Mouse (Mus musculus) right cerebral cortex, postnatal 10 days (tissue): ENCODE results near the gene Rin2.

Experiments
- DNase-seq, 2 experiments: peaks; one replicate each; pipeline ENCODE4 v3.0.0; 2021; ENCODE audit warnings: low spot score in 2 of 2

The Rin2 gene

GRCm38 (mm10) chr2:145859932-145860801, 185.2 kb downstream of the Rin2 start:
- peak; percentile 92 to 93 for DNase-seq

- no peak for DNase-seq
These were observed 186.4 kb downstream of the Rin2 start for GRCm38 (mm10) chr2:145861193-145862123.

- no peak for DNase-seq
These were observed 187.3 kb downstream of the Rin2 start for GRCm38 (mm10) chr2:145862206-145862817.

DNA sequence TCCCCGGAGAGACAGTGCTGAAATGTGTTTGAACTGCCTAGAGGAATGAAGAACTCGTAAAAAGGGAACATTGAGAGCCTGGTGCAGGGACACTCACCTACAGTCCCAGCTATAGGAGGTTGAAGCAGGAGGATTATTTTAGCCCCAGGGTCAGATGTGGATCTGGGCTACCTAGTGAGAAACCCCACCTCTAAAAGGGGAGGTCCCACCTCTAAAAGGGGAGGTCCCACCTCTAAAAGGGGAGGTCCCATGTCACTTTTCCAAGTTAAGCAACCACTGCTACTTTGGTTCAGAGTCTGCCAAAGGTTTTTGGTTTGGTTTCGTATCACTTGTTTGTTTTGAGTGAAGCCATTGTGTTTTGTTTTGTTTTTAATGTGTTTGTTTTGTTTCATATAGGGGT, 190.3 kb downstream of the Rin2 start:
- no peak for DNase-seq

- DNase-seq: no peak
These were observed 191.2 kb downstream of the Rin2 start for GRCm38 (mm10) chr2:145866238-145866637.

GRCm38 (mm10) chr2:145866695-145867449, 191.9 kb downstream of the Rin2 start:
- DNase-seq: peak; percentile 48 to 56

DNA sequence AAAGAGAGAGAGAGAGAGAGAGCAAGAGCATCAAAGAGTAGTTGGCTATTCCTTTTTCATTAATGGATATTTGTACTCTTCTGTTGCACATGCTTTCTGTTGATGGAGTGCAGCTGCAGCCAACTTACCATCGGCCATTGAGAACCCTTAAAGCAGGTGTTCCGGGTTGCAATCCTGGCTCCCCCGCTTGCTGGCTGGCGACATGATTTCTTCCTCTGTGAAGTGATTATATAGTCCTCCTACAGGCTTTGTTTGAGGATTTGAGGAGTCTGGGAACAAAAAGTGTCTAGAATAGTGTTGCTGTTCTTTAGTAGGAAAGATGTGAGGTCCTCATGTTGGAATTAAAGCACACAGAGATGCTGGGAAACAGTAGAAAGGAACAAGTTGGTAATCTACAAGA, 196.3 kb downstream of the Rin2 start:
- no peak for DNase-seq

DNA sequence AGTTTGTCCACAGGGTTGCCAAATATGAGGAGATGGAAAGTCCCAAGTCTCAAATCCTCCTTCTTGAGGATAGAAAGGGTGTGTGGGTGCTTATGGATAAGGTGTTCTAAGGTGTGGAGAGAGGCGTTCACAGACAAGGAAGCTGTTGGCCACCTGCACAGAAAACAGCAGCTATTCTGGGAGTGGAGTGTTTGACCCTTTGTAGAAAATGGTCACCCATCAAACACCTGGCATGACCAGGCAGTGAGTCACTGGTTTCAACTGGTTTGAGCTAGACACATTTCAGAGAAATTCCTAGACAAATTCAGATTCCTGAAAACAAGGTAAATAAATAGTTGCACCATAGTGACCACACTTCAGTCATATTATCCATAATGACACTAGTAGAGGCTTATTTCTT, 197.1 kb downstream of the Rin2 start:
- no peak for DNase-seq

DNA sequence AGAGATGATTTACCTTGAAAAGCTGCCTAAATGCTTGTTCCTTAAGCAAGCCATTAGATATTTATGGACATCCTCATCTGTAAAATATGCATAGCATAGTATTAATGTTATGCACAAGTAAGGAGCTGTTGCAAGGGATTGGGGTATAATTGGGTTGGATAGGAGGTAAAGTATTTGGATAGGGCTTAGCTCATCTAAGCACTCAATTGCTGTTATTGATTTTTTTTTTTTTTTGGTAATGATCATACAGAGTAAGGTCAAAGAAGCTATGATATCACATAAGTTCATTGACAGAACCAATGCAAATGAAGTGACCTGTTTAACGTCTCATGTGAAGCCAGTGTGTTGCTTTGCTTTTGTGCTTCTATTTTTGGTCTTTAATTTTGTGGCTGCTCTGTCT, 198.9 kb downstream of the Rin2 start:
- DNase-seq: no peak

DNA sequence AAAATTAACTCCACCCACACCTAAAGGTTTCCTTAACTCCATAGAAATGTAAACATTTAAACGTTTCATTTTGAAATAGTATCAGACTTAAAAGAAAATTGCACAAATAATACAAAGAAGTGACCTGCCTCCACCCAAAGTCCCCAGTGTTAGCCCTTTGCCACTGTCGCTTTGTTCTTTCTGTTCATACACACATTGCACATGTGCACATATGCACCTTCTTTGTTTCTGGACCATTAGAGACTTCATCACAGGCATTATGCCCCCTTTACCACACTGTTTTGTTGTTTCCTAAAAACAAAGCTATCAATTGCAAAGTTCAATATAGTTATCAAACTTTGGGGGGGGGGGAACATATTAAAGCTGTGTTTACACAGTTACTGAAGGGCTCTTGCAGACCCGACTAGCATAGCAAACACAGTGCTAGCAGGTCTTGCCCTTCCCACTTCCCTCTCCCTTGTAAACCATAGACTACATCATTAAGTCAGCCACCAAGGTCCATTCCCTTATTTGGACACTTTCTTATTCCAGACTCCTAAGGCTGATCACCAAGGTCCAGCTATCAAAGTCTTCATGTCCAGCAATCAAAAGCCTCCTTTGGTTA, 200.0 kb downstream of the Rin2 start:
- DNase-seq: no peak

DNA sequence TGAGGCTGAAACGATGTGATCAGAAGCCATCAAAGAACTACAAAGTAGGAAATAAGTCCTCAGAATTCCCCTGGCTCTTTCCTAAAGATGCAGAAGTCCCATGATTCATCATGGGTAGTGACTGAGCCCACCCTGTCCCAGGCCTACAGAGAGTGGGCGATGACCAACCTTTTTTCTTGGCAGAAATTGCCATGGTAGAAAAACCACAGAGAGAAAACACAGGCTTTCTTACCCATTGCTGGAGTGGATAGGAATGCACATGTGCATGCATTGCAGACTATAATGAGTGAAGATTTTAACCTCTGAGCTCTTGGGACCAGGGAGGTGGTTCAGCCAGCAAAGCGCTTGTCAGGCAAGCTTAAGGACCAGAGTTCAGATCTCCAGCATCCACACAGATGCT, 202.2 kb downstream of the Rin2 start:
- DNase-seq: no peak

DNA sequence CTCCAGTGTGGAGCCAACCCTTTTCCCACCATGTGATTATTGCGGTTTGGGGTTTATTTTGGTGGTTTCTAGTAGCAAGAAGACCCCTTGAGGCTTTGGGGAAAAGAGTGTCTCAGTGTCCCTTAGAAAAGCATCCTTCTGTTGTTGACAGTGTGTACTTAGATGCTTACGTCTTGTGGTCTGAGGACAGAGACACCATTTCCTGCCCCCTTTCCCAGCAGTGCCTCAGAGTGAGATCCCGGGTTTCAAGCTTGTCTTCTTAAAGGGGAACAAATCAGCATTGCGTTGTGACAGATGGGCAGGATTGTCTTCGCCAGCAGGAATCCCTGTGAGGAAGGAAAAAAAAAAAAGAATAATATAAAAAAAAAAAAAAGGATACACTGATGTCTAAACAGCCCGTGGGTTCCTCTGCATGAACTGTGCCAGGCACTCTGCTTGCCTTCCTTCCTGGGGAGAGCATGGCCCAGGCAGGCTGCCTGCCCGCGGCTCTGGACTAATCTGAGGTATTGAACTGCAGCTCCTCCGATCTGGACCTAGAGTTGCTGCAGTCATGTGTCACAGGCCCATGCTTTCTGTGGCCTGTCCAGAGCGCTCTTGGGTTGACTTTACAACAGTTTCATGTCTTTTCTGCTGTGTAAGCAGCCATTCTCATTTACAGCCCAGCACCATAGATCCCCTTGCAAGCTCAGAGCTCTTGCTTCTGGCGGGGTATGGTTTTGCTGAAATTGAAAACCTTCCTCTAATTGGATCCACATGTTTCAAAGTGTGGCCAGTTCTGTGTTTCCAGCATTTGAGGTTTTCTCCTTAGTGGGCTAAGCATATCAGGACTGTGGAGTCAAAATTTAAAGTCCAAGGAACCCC, 206.1 kb downstream of the Rin2 start:
- no peak for DNase-seq

DNA sequence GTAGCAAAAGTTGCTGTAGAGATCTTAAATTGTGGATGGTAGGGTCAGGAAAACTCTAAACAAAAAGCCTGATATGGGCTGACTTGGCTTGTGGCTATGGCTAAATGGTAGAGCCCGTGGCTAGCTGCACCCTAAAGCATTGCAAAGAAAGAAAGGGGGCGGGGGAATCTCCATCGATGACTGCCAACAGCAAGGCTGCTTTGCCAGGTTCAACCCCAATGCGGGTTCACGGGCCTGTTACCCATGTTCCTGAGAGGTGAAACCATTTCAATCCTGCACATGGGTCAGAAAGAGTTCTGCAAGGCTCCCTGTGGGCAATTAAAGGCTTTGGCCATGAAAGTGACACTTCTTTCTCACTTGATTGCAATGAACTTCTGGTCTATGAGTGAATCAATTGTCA, 206.9 kb downstream of the Rin2 start:
- no peak for DNase-seq

GRCm38 (mm10) chr2:145882398-145882797, 207.4 kb downstream of the Rin2 start:
- DNase-seq: no peak

DNA sequence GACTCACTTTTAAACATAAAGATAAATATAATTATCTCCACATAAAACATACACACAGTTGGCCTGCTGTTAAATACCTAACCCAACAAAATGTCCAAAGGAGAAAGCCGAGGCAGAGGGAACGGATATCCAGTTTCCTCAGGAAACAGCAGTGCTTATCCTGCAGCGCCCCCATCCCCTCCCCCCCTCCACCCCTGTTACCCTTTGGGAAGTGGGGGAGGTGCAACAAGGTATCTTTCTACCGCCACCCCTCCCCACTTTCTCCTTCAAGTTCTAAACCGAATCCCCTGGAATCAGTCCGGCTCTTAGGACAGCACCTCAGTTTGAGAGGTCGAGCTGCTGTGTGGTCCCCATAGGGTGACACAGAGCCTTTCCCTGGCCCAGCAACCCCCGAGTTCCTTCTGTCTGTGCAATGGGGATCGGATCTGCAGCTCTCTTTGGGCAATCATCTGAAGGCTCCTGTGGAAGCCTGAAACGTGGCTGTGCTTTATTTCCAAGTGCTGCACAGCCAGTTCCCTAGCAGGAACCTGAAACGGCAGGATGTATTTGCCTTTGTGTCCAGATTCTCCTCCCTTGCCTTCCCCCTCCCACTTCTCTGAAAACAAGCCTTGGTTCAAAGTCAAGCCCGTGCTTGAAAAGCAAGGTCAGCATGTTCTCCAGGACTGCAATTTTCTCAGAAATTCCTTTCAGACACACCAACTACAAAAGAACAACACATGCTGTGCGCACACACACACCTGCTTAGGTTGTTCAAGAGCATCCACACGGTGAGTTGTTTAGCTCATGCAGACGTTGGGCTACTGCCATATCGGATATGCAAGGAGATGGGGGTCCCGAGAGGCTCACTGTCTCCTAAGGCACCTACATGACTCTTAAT, 209.3 kb downstream of the Rin2 start:
- no peak for DNase-seq

DNA sequence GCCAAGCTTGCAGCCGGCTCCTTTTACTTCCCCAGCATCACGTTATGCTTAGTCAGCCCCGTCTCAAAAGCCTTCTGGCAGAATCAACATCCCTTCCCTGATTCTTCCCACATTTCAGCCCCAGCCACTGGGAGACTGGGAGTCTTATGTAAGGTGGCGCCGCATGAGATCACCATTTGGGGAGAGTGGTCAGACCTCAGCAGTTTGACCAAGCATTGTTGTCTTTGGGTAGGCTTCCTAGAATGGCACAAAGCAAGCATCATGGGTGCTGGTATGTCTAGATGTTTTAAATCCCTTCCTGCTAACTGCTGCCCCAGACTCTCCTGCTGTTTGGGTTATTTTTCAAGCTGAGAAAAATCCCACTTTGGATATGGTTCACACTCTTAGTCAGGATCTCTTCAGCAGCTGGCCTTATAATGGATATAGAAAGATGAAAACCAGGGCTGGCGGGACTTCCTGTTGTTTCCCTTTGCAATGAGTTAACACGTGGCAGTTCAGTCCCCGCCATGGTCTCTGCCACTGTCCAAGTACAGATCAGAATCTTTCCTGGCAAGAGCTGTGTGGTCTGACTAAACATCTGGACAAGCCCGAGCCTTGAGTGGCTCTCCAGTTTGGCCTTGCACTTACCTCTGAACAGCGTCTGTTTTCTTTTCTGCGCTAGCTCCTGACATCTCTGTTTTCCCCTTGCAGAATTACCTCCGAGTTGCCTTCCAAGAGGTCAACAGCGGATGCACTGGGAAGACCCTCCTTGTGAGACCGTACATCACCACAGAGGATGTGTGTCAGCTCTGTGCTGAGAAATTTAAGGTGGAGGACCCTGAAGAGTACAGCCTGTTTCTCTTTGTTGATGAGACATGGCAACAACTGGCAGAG, 210.1 kb downstream of the Rin2 start:
- peak in 1 of 2 experiments; percentile 42 for DNase-seq

- peak; percentile 69 to 81 for DNase-seq
These were observed 213.1 kb downstream of the Rin2 start for GRCm38 (mm10) chr2:145887937-145888765.
